Mouse (Mus musculus) forebrain, postnatal 0 days (tissue): ENCODE data around the gene Jazf1. TPM values are rescaled to one million over a fixed set of nuclear protein-coding genes. Genes with fewer than 3 reads are reported as not detected.

Experiments
- ATAC-seq: fragments of 200-750 bp; cut with Nextera tagmentation; 2 replicates; pipeline ENCODE4 v1.8.0; 2017; ENCODE audit warnings: mild to moderate bottlenecking, moderate library complexity
- DNase-seq: peaks from one replicate; pipeline ENCODE4 v3.0.0-alpha.2; 2015
- H3K27ac ChIP-seq: fragments of 300-500 bp; sonication (generic); 2 replicates; pipeline ENCODE4 v1.5.1; 2014; ENCODE audit warnings: low read depth, mild to moderate bottlenecking, antibody characterized with exemption, low read length, moderate library complexity, mixed read lengths
- H3K27me3 ChIP-seq: fragments of 300-500 bp; sonication (generic); 2 replicates; pipeline ENCODE4 v1.6.1; 2014; ENCODE audit warnings: mild to moderate bottlenecking, low read length, mixed read lengths; ENCODE audit not compliant: insufficient read depth
- H3K36me3 ChIP-seq: fragments of 300-500 bp; sonication (generic); 2 replicates; pipeline ENCODE4 v1.6.1; 2014; ENCODE audit warnings: mild to moderate bottlenecking, moderate library complexity; ENCODE audit not compliant: insufficient read depth
- H3K4me1 ChIP-seq: fragments of 300-500 bp; sonication (generic); 2 replicates; pipeline ENCODE4 v1.6.1; 2014; ENCODE audit warnings: antibody characterized with exemption; ENCODE audit not compliant: insufficient read depth
- H3K4me2 ChIP-seq: fragments of 300-500 bp; sonication (generic); 2 replicates; pipeline ENCODE4 v1.6.1; 2014; ENCODE audit warnings: low read depth, mild to moderate bottlenecking, moderate library complexity
- H3K4me3 ChIP-seq: fragments of 300-500 bp; sonication (generic); 2 replicates; pipeline ENCODE4 v1.5.1; 2014; ENCODE audit warnings: low read depth, low read length, mixed read lengths
- H3K9ac ChIP-seq: fragments of 300-500 bp; sonication (generic); 2 replicates; pipeline ENCODE4 v1.6.1; 2014; ENCODE audit warnings: mild to moderate bottlenecking
- H3K9me3 ChIP-seq: fragments of 300-500 bp; sonication (generic); 2 replicates; pipeline ENCODE4 v1.6.1; 2016; ENCODE audit warnings: low read length
- CTCF ChIP-seq: sonication (generic); IDR thresholded peaks from 2 replicates; pipeline ENCODE4 v1.5.1; 2016; ENCODE audit warnings: antibody characterized with exemption, control low read depth, low read depth
- WGBS: fragments of 180-500 bp; shearing (Covaris S2); extraction: QIAGEN DNeasy Blood & Tissue Kit; methylation state at CpG from one replicate; pipeline ENCODE4 v1.1.7; 2014; 5-methylcytosine and 5-hydroxymethylcytosine counted together
- polyA plus RNA-seq: library from polyadenylated mRNA; unstranded; fragments of >200 nt; fragmentation: Nextera tagmentation; extraction: Ambion mirVana; gene quantifications from 2 replicates; pipeline ENCODE4 v1.2.1, GENCODE M21; 2015
- total RNA-seq: library from RNA; depleted of rRNA; stranded (reverse); fragments of >200 nt; gene quantifications from 2 replicates; pipeline ENCODE4 v1.2.3, GENCODE M21; 2014

Jazf1 gene
- total and polyA plus RNA-seq, 2 experiments from 2014 or later = 50.8 to 71.7 TPM

- ATAC-seq (peak; percentile 70), DNase-seq (no peak)
- H3K9ac ChIP-seq = no peak overlapping the region
- H3K9me3 ChIP-seq = no peaks in the 10 kb centered on the region
- no peak overlapping the region for H3K4me3 ChIP-seq
- no peak overlapping the region for H3K27ac ChIP-seq
- no peak; the same call in 1 of the 2 replicates for TF ChIP-seq CTCF
- H3K27me3 ChIP-seq = peaks cover 7% of the 10 kb centered on the region
- no peak overlapping the region for H3K4me2 ChIP-seq
- H3K36me3 ChIP-seq = no peaks in the 10 kb centered on the region
- 19% methylated on average over 3 of the region's 3 CpGs for WGBS
- H3K4me1 ChIP-seq = no peaks in the 10 kb centered on the region
Observed at GRCm38 (mm10) chr6:52851975-52852374, 216.5 kb downstream of the Jazf1 start.

GRCm38 (mm10) chr6:52851019-52851418, 217.4 kb downstream of the Jazf1 start:
- Histone ChIP-seq H3K27me3 (peaks cover 5% of the 10 kb centered on the region; the same call in 1 of the 2 replicates), H3K9ac (no peak overlapping the region), H3K27ac (0 out of 2 replicates have a peak overlapping the region, but pooled peaks have one; percentile 16), H3K4me3 (no peak overlapping the region), H3K4me1 (no peaks in the 10 kb centered on the region), H3K36me3 (no peaks in the 10 kb centered on the region), H3K4me2 (no peak overlapping the region), H3K9me3 (no peaks in the 10 kb centered on the region)
- DNase-seq = peak; percentile 61
- TF ChIP-seq CTCF = no peak
- WGBS = 20% methylated on average over 5 of the region's 5 CpGs
- peak; percentile 25; the same call in 1 of the 2 replicates for ATAC-seq

GRCm38 (mm10) chr6:52848199-52848598, 220.2 kb downstream of the Jazf1 start:
- Histone ChIP-seq H3K9ac (no peak overlapping the region), H3K4me2 (no peak overlapping the region), H3K27me3 (peaks cover 5% of the 10 kb centered on the region; the same call in 1 of the 2 replicates), H3K9me3 (no peaks in the 10 kb centered on the region), H3K27ac (no peak overlapping the region), H3K4me1 (no peaks in the 10 kb centered on the region), H3K4me3 (no peak overlapping the region), H3K36me3 (no peaks in the 10 kb centered on the region)
- DNase-seq = no peak
- no peak for TF ChIP-seq CTCF
- ATAC-seq = no peak
- WGBS = 68% methylated on average over 6 of the region's 6 CpGs

- Histone ChIP-seq H3K27me3 (peaks cover 5% of the 10 kb centered on the region; the same call in 1 of the 2 replicates), H3K27ac (no peak overlapping the region), H3K4me3 (no peak overlapping the region), H3K9me3 (no peaks in the 10 kb centered on the region), H3K36me3 (no peaks in the 10 kb centered on the region), H3K4me2 (no peak overlapping the region), H3K9ac (no peak overlapping the region), H3K4me1 (no peaks in the 10 kb centered on the region)
- ATAC-seq (no peak), DNase-seq (no peak)
- 96% methylated on average over 2 of the region's 2 CpGs for WGBS
- TF ChIP-seq CTCF = no peak
Observed at GRCm38 (mm10) chr6:52846314-52846713, 222.1 kb downstream of the Jazf1 start.

GRCm38 (mm10) chr6:52844741-52845140, 223.7 kb downstream of the Jazf1 start:
- Histone ChIP-seq H3K27ac (no peak overlapping the region), H3K9me3 (no peaks in the 10 kb centered on the region), H3K9ac (no peak overlapping the region), H3K36me3 (no peaks in the 10 kb centered on the region), H3K27me3 (peaks cover 5% of the 10 kb centered on the region; the same call in 1 of the 2 replicates), H3K4me3 (no peak overlapping the region), H3K4me1 (no peaks in the 10 kb centered on the region), H3K4me2 (no peak overlapping the region)
- no peak for DNase-seq
- no peak for ATAC-seq
- TF ChIP-seq CTCF = no peak
- WGBS = 92% methylated on average over 3 of the region's 3 CpGs

GRCm38 (mm10) chr6:52843027-52843426, 225.4 kb downstream of the Jazf1 start:
- Histone ChIP-seq H3K27me3 (peaks cover 5% of the 10 kb centered on the region; the same call in 1 of the 2 replicates), H3K4me2 (no peak overlapping the region), H3K9me3 (no peaks in the 10 kb centered on the region), H3K27ac (no peak overlapping the region), H3K4me3 (no peak overlapping the region), H3K4me1 (no peaks in the 10 kb centered on the region), H3K36me3 (no peaks in the 10 kb centered on the region), H3K9ac (no peak overlapping the region)
- ATAC-seq (no peak), DNase-seq (no peak)
- TF ChIP-seq CTCF = peak; percentile 50
- 71% methylated on average over 4 of the region's 4 CpGs for WGBS

GRCm38 (mm10) chr6:52842598-52842997, 225.8 kb downstream of the Jazf1 start:
- Histone ChIP-seq H3K27ac (no peak overlapping the region), H3K27me3 (peaks cover 5% of the 10 kb centered on the region; the same call in 1 of the 2 replicates), H3K36me3 (no peaks in the 10 kb centered on the region), H3K4me1 (no peaks in the 10 kb centered on the region), H3K9ac (no peak overlapping the region), H3K4me2 (no peak overlapping the region), H3K4me3 (no peak overlapping the region), H3K9me3 (no peaks in the 10 kb centered on the region)
- no peak for TF ChIP-seq CTCF
- WGBS = 87% methylated on average over 6 of the region's 6 CpGs
- DNase-seq (no peak), ATAC-seq (no peak)
